Mouse (Mus musculus): ENCODE data around the gene Tmem175. TPM values are rescaled to one million over a fixed set of nuclear protein-coding genes. Genes with fewer than 3 reads are reported as not detected.
A peak's percentile ranks its signal among the peaks of the same experiment; 100 is the strongest.

The Tmem175 gene
- total and polyA plus RNA-seq, 2 experiments, result 6.0 to 19.4 TPM

DNA sequence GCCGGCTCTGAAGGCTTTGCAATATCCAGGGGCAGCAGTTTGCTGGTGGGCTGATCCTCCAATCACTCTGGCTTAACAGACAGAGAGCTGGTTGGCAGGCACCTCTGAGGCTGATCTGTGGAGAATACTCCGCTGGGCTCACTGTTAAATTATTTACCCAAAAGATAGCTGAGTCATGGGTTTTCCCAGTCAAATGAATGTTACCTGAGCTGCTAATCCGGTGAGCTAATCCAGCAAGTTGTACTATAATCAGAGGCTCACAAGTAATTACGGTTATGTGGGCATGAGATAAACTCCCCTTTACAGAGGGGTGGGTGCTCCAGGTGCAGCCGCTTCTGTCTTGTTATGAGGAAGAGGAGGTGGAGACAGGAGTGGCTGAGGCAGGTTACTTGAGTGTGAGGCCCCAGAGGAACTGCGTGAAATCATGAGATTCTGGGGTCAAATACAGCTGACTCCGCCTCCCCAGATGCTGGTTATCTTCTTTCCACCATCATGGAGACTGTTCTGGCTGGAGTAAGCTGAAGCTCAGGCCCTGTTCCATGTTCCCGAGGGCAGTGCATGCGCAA is 45.8 kb downstream of the Tmem175 start, which contains the start of gene Slc26a1:
Slc26a1 (minus strand) TSS at position 319 of the 566 bp plus-strand sequence.
- Histone ChIP-seq H3K4me1 (ENCODE audit: control insufficient read depth, insufficient read depth, low read length) (peaks cover 29% of the 10 kb centered on the region), H3K79me2 (ENCODE audit: control insufficient read depth, insufficient read depth, low read length) (peaks cover 12% of the 10 kb centered on the region; the same call in 1 of the 2 replicates), H3K27me3 (ENCODE audit: control insufficient read depth, insufficient read depth, low read length) (no peaks in the 10 kb centered on the region), H3K4me3 (ENCODE audit: insufficient read depth, low read depth, low read length) (peak within 1 kb of the TSS; percentile 70), H3K36me3 (ENCODE audit: control insufficient read depth, insufficient read depth, low read length) (no peaks in the 10 kb centered on the region; the same call in 1 of the 2 replicates), H3K9ac (ENCODE audit: low read depth, low read length) (peak within 1 kb of the TSS; percentile 88), H3K27ac (replicated peaks; ENCODE audit: insufficient read depth, low read depth, low read length) (peak within 1 kb of the TSS; percentile 99)
- no peak for TF ChIP-seq POLR2A (IDR thresholded peaks at IDR 0.05; ENCODE audit: extremely low read depth, insufficient read depth, low read length)
- no peak for TF ChIP-seq CTCF (IDR thresholded peaks at IDR 0.05; ENCODE audit: low read depth, low read length)
- DNase-seq (ENCODE audit: extremely low read depth, low read depth, low spot score), result peak; percentile 95
- WGBS, result 22% methylated on average over 9 of the region's 9 CpGs

DNA sequence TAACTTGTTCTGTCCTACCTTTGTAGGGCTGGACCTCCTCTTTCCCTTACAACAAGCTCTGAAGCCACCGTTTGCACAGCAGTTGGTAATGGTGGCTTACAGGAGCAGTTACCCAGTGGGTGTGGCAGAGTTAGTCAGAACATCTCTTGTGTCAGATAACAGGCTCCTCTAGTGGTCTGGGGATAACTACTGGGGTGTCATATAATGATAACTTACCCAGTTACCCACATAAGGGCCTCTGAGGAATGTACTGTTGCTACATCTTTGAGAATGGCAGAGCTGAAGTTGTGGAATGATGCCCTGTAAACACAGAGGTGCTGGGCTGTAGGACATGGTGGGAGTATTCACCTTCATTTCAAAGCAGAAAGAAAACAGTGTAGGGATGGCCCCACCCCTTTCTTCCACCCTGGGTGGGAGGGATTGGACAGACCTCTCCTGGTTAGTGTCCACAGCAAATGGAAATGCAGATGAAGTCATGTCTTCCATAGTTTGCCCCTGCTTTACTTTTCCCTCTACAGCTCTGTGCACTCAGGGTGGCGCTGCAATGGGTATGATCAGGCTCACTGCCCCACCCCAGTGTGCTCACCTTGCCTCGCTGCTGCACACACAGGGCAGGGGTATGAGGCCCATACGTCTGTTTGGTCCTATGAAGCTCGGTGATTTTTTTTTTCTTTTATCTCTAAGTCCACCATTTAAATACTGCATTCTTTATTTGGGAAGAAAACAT is 47.4 kb downstream of the Tmem175 start:
- Histone ChIP-seq H3K36me3 (ENCODE audit: control insufficient read depth, insufficient read depth, low read length) (no peaks in the 10 kb centered on the region; the same call in 1 of the 2 replicates), H3K27ac (replicated peaks; ENCODE audit: insufficient read depth, low read depth, low read length) (0 out of 2 replicates have a peak overlapping the region, but pooled peaks have one; percentile 99), H3K4me1 (ENCODE audit: control insufficient read depth, insufficient read depth, low read length) (peaks cover 22% of the 10 kb centered on the region), H3K27me3 (ENCODE audit: control insufficient read depth, insufficient read depth, low read length) (no peaks in the 10 kb centered on the region), H3K79me2 (ENCODE audit: control insufficient read depth, insufficient read depth, low read length) (peaks cover 12% of the 10 kb centered on the region; the same call in 1 of the 2 replicates), H3K9ac (ENCODE audit: low read depth, low read length) (no peak overlapping the region), H3K4me3 (ENCODE audit: insufficient read depth, low read depth, low read length) (no peak overlapping the region)
- DNase-seq (ENCODE audit: extremely low read depth, low read depth, low spot score), result no peak
- 60% methylated on average over 5 of the region's 5 CpGs for WGBS
- no peak for TF ChIP-seq CTCF (IDR thresholded peaks at IDR 0.05; ENCODE audit: low read depth, low read length)
- no peak for TF ChIP-seq POLR2A (IDR thresholded peaks at IDR 0.05; ENCODE audit: extremely low read depth, insufficient read depth, low read length)

- Histone ChIP-seq H3K4me1 (ENCODE audit: control insufficient read depth, insufficient read depth, low read length) (peaks cover 14% of the 10 kb centered on the region), H3K79me2 (ENCODE audit: control insufficient read depth, insufficient read depth, low read length) (peaks cover 12% of the 10 kb centered on the region; the same call in 1 of the 2 replicates), H3K27me3 (ENCODE audit: control insufficient read depth, insufficient read depth, low read length) (no peaks in the 10 kb centered on the region), H3K36me3 (ENCODE audit: control insufficient read depth, insufficient read depth, low read length) (no peaks in the 10 kb centered on the region; the same call in 1 of the 2 replicates), H3K27ac (replicated peaks; ENCODE audit: insufficient read depth, low read depth, low read length) (no peak overlapping the region), H3K9ac (ENCODE audit: low read depth, low read length) (0 out of 2 replicates have a peak overlapping the region, but pooled peaks have one; percentile 2), H3K4me3 (ENCODE audit: insufficient read depth, low read depth, low read length) (0 out of 2 replicates have a peak overlapping the region, but pooled peaks have one; percentile 3)
- TF ChIP-seq CTCF (IDR thresholded peaks at IDR 0.05; ENCODE audit: low read depth, low read length), result no peak
- TF ChIP-seq POLR2A (IDR thresholded peaks at IDR 0.05; ENCODE audit: extremely low read depth, insufficient read depth, low read length), result no peak
- WGBS, result 56% methylated on average over 25 of the region's 25 CpGs
- DNase-seq (ENCODE audit: extremely low read depth, low read depth, low spot score), result no peak
Observed at GRCm38 (mm10) chr5:108677605-108678295, 48.2 kb downstream of the Tmem175 start.

DNA sequence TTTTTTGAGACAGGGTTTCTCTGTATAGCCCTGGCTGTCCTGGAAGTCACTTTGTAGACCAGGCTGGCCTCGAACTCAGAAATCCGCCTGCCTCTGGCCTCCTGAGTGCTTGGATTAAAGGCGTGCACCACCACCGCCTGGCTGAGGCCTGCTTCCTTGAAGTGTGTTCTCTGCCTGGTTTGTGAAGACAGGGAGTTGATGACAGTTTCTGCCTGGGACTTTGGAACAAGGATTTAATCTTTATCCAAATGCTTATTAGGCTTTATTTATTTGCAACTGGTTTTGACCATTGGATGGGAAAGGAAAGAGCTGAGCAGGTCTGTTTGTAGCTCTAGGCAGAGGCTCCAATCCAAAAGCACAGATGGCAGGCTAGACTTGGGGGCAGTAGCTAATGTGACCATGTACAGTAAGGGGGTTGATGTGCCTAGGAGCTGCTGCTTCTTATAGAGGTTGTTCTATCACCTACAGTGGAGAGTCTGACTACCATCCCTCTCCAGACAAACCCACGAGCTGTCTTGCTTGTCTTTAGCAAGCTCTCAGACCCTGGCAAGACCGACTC is 48.8 kb downstream of the Tmem175 start:
- H3K4me1 ChIP-seq (ENCODE audit: control insufficient read depth, insufficient read depth, low read length), result peaks cover 11% of the 10 kb centered on the region
- H3K4me3 ChIP-seq (ENCODE audit: insufficient read depth, low read depth, low read length), result no peak overlapping the region
- H3K27me3 ChIP-seq (ENCODE audit: control insufficient read depth, insufficient read depth, low read length), result no peaks in the 10 kb centered on the region
- H3K79me2 ChIP-seq (ENCODE audit: control insufficient read depth, insufficient read depth, low read length), result peaks cover 7% of the 10 kb centered on the region; the same call in 1 of the 2 replicates
- TF ChIP-seq CTCF (IDR thresholded peaks at IDR 0.05; ENCODE audit: low read depth, low read length), result no peak
- no peak for TF ChIP-seq POLR2A (IDR thresholded peaks at IDR 0.05; ENCODE audit: extremely low read depth, insufficient read depth, low read length)
- no peak overlapping the region for H3K27ac ChIP-seq (replicated peaks; ENCODE audit: insufficient read depth, low read depth, low read length)
- no peak for DNase-seq (ENCODE audit: extremely low read depth, low read depth, low spot score)
- WGBS, result 93% methylated on average over 6 of the region's 6 CpGs
- H3K9ac ChIP-seq (ENCODE audit: low read depth, low read length), result no peak overlapping the region
- no peaks in the 10 kb centered on the region for H3K36me3 ChIP-seq (ENCODE audit: control insufficient read depth, insufficient read depth, low read length)

DNA sequence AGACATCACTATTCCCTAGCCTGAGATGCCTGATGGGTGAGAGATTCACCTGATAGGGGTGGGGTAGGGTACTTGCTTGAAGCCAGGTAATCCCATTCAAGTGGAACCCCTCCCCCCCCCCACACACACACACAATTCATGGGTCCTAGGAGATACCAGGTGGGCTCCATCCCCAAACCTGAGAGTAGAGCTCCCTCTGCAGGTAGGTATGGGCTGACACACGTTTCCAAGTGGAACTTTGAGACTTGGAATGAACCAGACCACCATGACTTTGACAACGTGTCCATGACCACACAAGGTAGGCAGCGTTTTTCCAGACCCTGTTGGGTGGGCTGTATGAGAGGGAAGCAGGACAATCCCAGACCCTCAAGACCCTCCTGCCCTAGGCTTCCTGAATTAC is 50.3 kb downstream of the Tmem175 start:
- TF ChIP-seq POLR2A (IDR thresholded peaks at IDR 0.05; ENCODE audit: extremely low read depth, insufficient read depth, low read length) (no peak), CTCF (IDR thresholded peaks at IDR 0.05; ENCODE audit: low read depth, low read length) (peak; percentile 55)
- no peak for DNase-seq (ENCODE audit: extremely low read depth, low read depth, low spot score)
- Histone ChIP-seq H3K4me1 (ENCODE audit: control insufficient read depth, insufficient read depth, low read length) (peaks cover 6% of the 10 kb centered on the region), H3K4me3 (ENCODE audit: insufficient read depth, low read depth, low read length) (no peak overlapping the region), H3K27ac (replicated peaks; ENCODE audit: insufficient read depth, low read depth, low read length) (no peak overlapping the region), H3K27me3 (ENCODE audit: control insufficient read depth, insufficient read depth, low read length) (no peaks in the 10 kb centered on the region), H3K79me2 (ENCODE audit: control insufficient read depth, insufficient read depth, low read length) (no peaks in the 10 kb centered on the region), H3K9ac (ENCODE audit: low read depth, low read length) (no peak overlapping the region), H3K36me3 (ENCODE audit: control insufficient read depth, insufficient read depth, low read length) (no peaks in the 10 kb centered on the region)
- 41% methylated on average over 3 of the region's 3 CpGs for WGBS

Measured in liver, adult 2 months (tissue).